Mouse (Mus musculus) liver, adult 2 months (tissue): Measurements from ENCODE around the gene Tmem234. TPM values are rescaled to one million over a fixed set of nuclear protein-coding genes. Genes with fewer than 3 reads are reported as not detected.

Experiments
- DNase-seq: peaks from one replicate; pipeline ENCODE4 v3.0.0-alpha.2; 2011; ENCODE audit warnings: low read depth, low spot score; ENCODE audit errors: extremely low read depth
- H3K27ac ChIP-seq: fragments of 200-500 bp; replicated peaks from 2 replicates; pipeline ENCODE4 v1.5.1; 2012; ENCODE audit warnings: low read depth, mild to moderate bottlenecking, control low read depth, inconsistent platforms, low read length; ENCODE audit not compliant: insufficient read depth
- H3K27me3 ChIP-seq: fragments of 200-500 bp; 2 replicates; pipeline ENCODE4 v1.6.1; 2012; ENCODE audit warnings: mild to moderate bottlenecking, moderate library complexity, low read length, inconsistent platforms; ENCODE audit not compliant: control insufficient read depth, insufficient read depth
- H3K36me3 ChIP-seq: fragments of 200-500 bp; 2 replicates; pipeline ENCODE4 v1.6.1; 2012; ENCODE audit warnings: low read length, inconsistent platforms; ENCODE audit not compliant: control insufficient read depth, insufficient read depth
- H3K4me1 ChIP-seq: fragments of 200-500 bp; 2 replicates; pipeline ENCODE4 v1.6.1; 2011; ENCODE audit warnings: low read length; ENCODE audit not compliant: control insufficient read depth, insufficient read depth
- H3K4me3 ChIP-seq: fragments of 200-500 bp; 2 replicates; pipeline ENCODE4 v1.5.1; 2011; ENCODE audit warnings: low read depth, mild to moderate bottlenecking, control low read depth, low read length, moderate library complexity; ENCODE audit not compliant: insufficient read depth
- H3K79me2 ChIP-seq: fragments of 200-500 bp; 2 replicates; pipeline ENCODE4 v1.6.1; 2012; ENCODE audit warnings: inconsistent platforms, mild to moderate bottlenecking, low read length, moderate library complexity; ENCODE audit not compliant: control insufficient read depth, insufficient read depth
- H3K9ac ChIP-seq: fragments of 200-500 bp; 2 replicates; pipeline ENCODE4 v1.6.1; 2012; ENCODE audit warnings: low read depth, mild to moderate bottlenecking, control low read depth, inconsistent platforms, low read length
- CTCF ChIP-seq: fragments of 200-500 bp; IDR thresholded peaks from 2 replicates; pipeline ENCODE4 v1.5.1; 2011; ENCODE audit warnings: low read depth, low read length, control low read depth
- POLR2A ChIP-seq: fragments of 200-500 bp; IDR thresholded peaks from 2 replicates; pipeline ENCODE4 v1.6.1; 2011; ENCODE audit warnings: low read length, control low read depth; ENCODE audit not compliant: insufficient read depth; ENCODE audit errors: extremely low read depth
- WGBS: fragments of 180-500 bp; shearing (Covaris S2); methylation state at CpG from one replicate; pipeline ENCODE4 v1.1.7; 2018; 5-methylcytosine and 5-hydroxymethylcytosine counted together
- polyA plus RNA-seq: library from polyadenylated mRNA; depleted of rRNA; stranded (reverse); fragments of >200 nt; gene quantifications from 2 replicates; pipeline ENCODE4 v1.2.3, GENCODE M21; 2012
- total RNA-seq: library from RNA; depleted of rRNA; stranded (reverse); fragments of >200 nt; gene quantifications from 2 replicates; pipeline ENCODE4 v1.2.3, GENCODE M21; 2014

Tmem234 gene
- total and polyA plus RNA-seq, 2 experiments: 65.6 to 75.8 TPM

DNA sequence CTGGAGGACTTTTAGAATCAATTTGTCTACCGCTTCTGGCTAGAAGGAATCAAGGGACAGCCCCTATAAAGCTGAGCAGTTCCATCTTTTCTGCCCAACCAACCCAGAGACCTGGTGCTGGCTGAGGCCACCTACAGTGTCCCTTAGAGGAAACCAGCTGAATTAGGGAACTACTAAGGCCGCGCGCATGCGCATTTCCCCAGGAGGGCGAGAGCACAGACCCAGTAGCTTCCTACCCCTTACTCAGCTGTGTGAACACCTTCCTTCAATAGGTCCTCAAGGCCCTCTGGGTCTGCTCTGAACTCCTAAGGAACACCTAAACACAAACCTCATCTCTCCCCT, 24.5 kb downstream of the Tmem234 start:
- DNase-seq: peak; percentile 15
- peak overlapping the region; percentile 13; the same call in 1 of the 2 replicates for H3K4me3 ChIP-seq
- H3K27me3 ChIP-seq: no peaks in the 10 kb centered on the region
- peaks cover 10% of the 10 kb centered on the region for H3K4me1 ChIP-seq
- H3K79me2 ChIP-seq: 0 out of 2 replicates have a peak, but pooled peaks cover 4% of the 10 kb centered on the region
- peak overlapping the region; percentile 7 for H3K27ac ChIP-seq
- TF ChIP-seq POLR2A: no peak
- no peak for TF ChIP-seq CTCF
- peaks cover 17% of the 10 kb centered on the region for H3K36me3 ChIP-seq
- H3K9ac ChIP-seq: no peak overlapping the region; the same call in 1 of the 2 replicates
- 51% methylated on average over 6 of the region's 6 CpGs for WGBS

GRCm38 (mm10) chr4:129625496-129625895, 25.0 kb downstream of the Tmem234 start:
- TF ChIP-seq CTCF (no peak), POLR2A (no peak)
- no peak overlapping the region for H3K27ac ChIP-seq
- no peak for DNase-seq
- H3K36me3 ChIP-seq: peaks cover 21% of the 10 kb centered on the region
- no peak overlapping the region for H3K4me3 ChIP-seq
- 68% methylated on average over 4 of the region's 4 CpGs for WGBS
- no peaks in the 10 kb centered on the region for H3K27me3 ChIP-seq
- 0 out of 2 replicates have a peak, but pooled peaks cover 4% of the 10 kb centered on the region for H3K79me2 ChIP-seq
- no peak overlapping the region for H3K9ac ChIP-seq
- H3K4me1 ChIP-seq: peaks cover 10% of the 10 kb centered on the region

GRCm38 (mm10) chr4:129626035-129626434, 25.6 kb downstream of the Tmem234 start:
- Histone ChIP-seq H3K27ac (no peak overlapping the region), H3K27me3 (no peaks in the 10 kb centered on the region), H3K4me1 (peaks cover 10% of the 10 kb centered on the region), H3K4me3 (no peak overlapping the region), H3K36me3 (peaks cover 24% of the 10 kb centered on the region), H3K79me2 (0 out of 2 replicates have a peak, but pooled peaks cover 4% of the 10 kb centered on the region), H3K9ac (no peak overlapping the region)
- WGBS: 76% methylated on average over 6 of the region's 6 CpGs
- TF ChIP-seq CTCF (no peak), POLR2A (no peak)
- DNase-seq: no peak

DNA sequence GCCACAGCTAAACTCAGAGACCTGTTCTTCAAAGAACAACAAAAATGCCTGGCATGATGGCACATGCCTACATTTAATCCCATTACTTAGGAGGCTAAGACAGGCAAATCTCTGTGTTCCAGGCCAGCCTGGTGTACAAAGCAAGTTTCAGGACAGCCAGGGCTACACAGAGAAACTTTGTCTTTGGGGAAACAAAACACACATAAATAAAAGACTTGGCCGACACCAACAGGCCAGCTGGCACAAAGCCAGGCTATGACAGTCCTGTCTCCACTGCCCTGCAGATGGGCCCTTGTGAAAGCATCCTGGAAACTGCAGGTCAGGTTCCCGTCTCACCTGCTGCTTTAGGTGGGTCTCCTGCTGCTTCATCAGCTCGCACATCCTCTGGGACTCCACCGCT, 30.5 kb downstream of the Tmem234 start:
- DNase-seq: peak; percentile 33
- no peak overlapping the region for H3K27ac ChIP-seq
- 57% methylated on average over 4 of the region's 4 CpGs for WGBS
- TF ChIP-seq POLR2A: no peak
- TF ChIP-seq CTCF: no peak
- no peak overlapping the region for H3K9ac ChIP-seq
- no peaks in the 10 kb centered on the region for H3K79me2 ChIP-seq
- H3K4me3 ChIP-seq: no peak overlapping the region
- peaks cover 56% of the 10 kb centered on the region for H3K36me3 ChIP-seq
- H3K27me3 ChIP-seq: no peaks in the 10 kb centered on the region
- no peaks in the 10 kb centered on the region for H3K4me1 ChIP-seq

GRCm38 (mm10) chr4:129631867-129632266, 31.4 kb downstream of the Tmem234 start:
- peaks cover 58% of the 10 kb centered on the region for H3K36me3 ChIP-seq
- H3K4me3 ChIP-seq: no peak overlapping the region
- WGBS: 95% methylated on average over 12 of the region's 12 CpGs
- no peak overlapping the region for H3K27ac ChIP-seq
- H3K9ac ChIP-seq: no peak overlapping the region
- H3K79me2 ChIP-seq: no peaks in the 10 kb centered on the region
- H3K27me3 ChIP-seq: no peaks in the 10 kb centered on the region
- TF ChIP-seq CTCF (no peak), POLR2A (no peak)
- H3K4me1 ChIP-seq: no peaks in the 10 kb centered on the region
- DNase-seq: no peak

GRCm38 (mm10) chr4:129633852-129634251, 33.4 kb downstream of the Tmem234 start:
- Histone ChIP-seq H3K36me3 (peaks cover 52% of the 10 kb centered on the region), H3K9ac (no peak overlapping the region), H3K27ac (no peak overlapping the region), H3K27me3 (no peaks in the 10 kb centered on the region), H3K4me3 (no peak overlapping the region), H3K4me1 (no peaks in the 10 kb centered on the region), H3K79me2 (no peaks in the 10 kb centered on the region)
- TF ChIP-seq POLR2A: no peak
- TF ChIP-seq CTCF: no peak
- DNase-seq: no peak
- 93% methylated on average over 6 of the region's 6 CpGs for WGBS
